9 mouse cellular contexts compared by ENCODE assay signal in genomic region chr3:108283241-108283561, GRCm38 (mm10). TPM values are rescaled to one million over a fixed set of nuclear protein-coding genes. Genes with fewer than 3 reads are reported as not detected.
DNase-seq lines count a peak whose midpoint lies in the region; ATAC-seq and TF ChIP-seq lines count a peak whose summit lies in the region.
"Had no signal": no experiment of that assay in that cellular context is flagged by ENCODE, and none has a peak within 500 bp of the region (broad histone marks: within the 10 kb centered on the region; RNA-seq: fewer than 3 reads in every experiment).

No protein-coding gene starts in this region.

- H3K27me3 ChIP-seq in kidney, embryonic 16.5 days (ENCODE audit: insufficient read depth, low read length) = no peaks in the 10 kb centered on the region
- no peaks in the 10 kb centered on the region for H3K27me3 ChIP-seq in hindbrain, postnatal 0 days (ENCODE audit: insufficient read depth, low read length)
- H3K27me3 ChIP-seq in midbrain, embryonic 15.5 days (replicated peaks) = no peaks in the 10 kb centered on the region

- TF ChIP-seq CTCF in cortical plate, adult 2 months (IDR thresholded peaks at IDR 0.05; ENCODE audit: extremely low read depth, insufficient read depth, low read length) = no peak
- no peak for TF ChIP-seq CTCF in hindbrain, postnatal 0 days (IDR thresholded peaks at IDR 0.05; ENCODE audit: low read depth)

- TF ChIP-seq POLR2A in cortical plate, adult 2 months (IDR thresholded peaks at IDR 0.05; ENCODE audit: extremely low read depth, insufficient read depth, low read length) = no peak

- H3K4me2 ChIP-seq in kidney, embryonic 16.5 days (replicated peaks; ENCODE audit: low read depth, low read length) = peak overlapping the region; percentile 96
- H3K4me2 ChIP-seq in hindbrain, postnatal 0 days (ENCODE audit: low read depth, low read length) = peak overlapping the region; percentile 84
- peak overlapping the region; percentile 61 for H3K4me2 ChIP-seq in midbrain, embryonic 15.5 days

- 9% methylated on average over 6 of the region's 6 CpGs for WGBS in kidney, embryonic 16.5 days
- WGBS in hindbrain, postnatal 0 days = 9% methylated on average over 6 of the region's 6 CpGs
- 6% methylated on average over 6 of the region's 6 CpGs for WGBS in midbrain, embryonic 15.5 days

- no peak for DNase-seq in kidney, postnatal 36 days
- no peak for DNase-seq in hindbrain, postnatal 0 days (ENCODE audit: low spot score)
- no peak for DNase-seq in frontal cortex, postnatal 36 days (ENCODE audit: low spot score in 2 of 2)
- DNase-seq in urinary bladder, adult 2 months (ENCODE audit: low spot score) = no peak

- H3K4me1 ChIP-seq in kidney, embryonic 16.5 days (ENCODE audit: insufficient read depth, low read length) = peaks cover 43% of the 10 kb centered on the region
- H3K4me1 ChIP-seq in cortical plate, adult 2 months (ENCODE audit: control insufficient read depth, insufficient read depth, low read length) = peaks cover 8% of the 10 kb centered on the region; the same call in 1 of the 2 replicates
- peaks cover 18% of the 10 kb centered on the region for H3K4me1 ChIP-seq in hindbrain, postnatal 0 days (ENCODE audit: insufficient read depth, low read length)
- H3K4me1 ChIP-seq in midbrain, embryonic 15.5 days = peaks cover 44% of the 10 kb centered on the region

- H3K27ac ChIP-seq in kidney, embryonic 16.5 days (ENCODE audit: low read length) = peak overlapping the region; percentile 87
- H3K27ac ChIP-seq in cortical plate, adult 2 months (ENCODE audit: insufficient read depth, low read length) = peak overlapping the region; percentile 77
- peak overlapping the region; percentile 71 for H3K27ac ChIP-seq in hindbrain, postnatal 0 days
- peak overlapping the region; percentile 89 for H3K27ac ChIP-seq in midbrain, embryonic 15.5 days

- no peaks in the 10 kb centered on the region for H3K9me3 ChIP-seq in kidney, embryonic 16.5 days (ENCODE audit: low read length)
- no peaks in the 10 kb centered on the region for H3K9me3 ChIP-seq in hindbrain, postnatal 0 days (ENCODE audit: low read length)
- no peaks in the 10 kb centered on the region for H3K9me3 ChIP-seq in midbrain, embryonic 15.5 days

- ATAC-seq in kidney, embryonic 16.5 days (ENCODE audit: low FRiP score, low TSS enrichment) = no peak
- no peak for ATAC-seq in hindbrain, postnatal 0 days
- ATAC-seq in midbrain, embryonic 15.5 days (replicated peaks) = no peak
- ATAC-seq in CD4-positive, CD25-positive, alpha-beta regulatory T cell, adult 4 months = no peak

- H3K4me3 ChIP-seq in kidney, embryonic 16.5 days (ENCODE audit: low read length) = peak overlapping the region; percentile 85
- peak overlapping the region; percentile 97 for H3K4me3 ChIP-seq in cortical plate, adult 2 months (ENCODE audit: insufficient read depth, low read length)
- peak overlapping the region; percentile 91 for H3K4me3 ChIP-seq in hindbrain, postnatal 0 days (ENCODE audit: low read length)
- peak overlapping the region; percentile 88 for H3K4me3 ChIP-seq in midbrain, embryonic 15.5 days

- H3K9ac ChIP-seq in kidney, embryonic 16.5 days (replicated peaks; ENCODE audit: low read length) = peak overlapping the region; percentile 86
- peak overlapping the region; percentile 92 for H3K9ac ChIP-seq in hindbrain, postnatal 0 days (replicated peaks; ENCODE audit: low read length)
- peak overlapping the region; percentile 64 for H3K9ac ChIP-seq in midbrain, embryonic 15.5 days

- peaks cover 5% of the 10 kb centered on the region; the same call in 1 of the 2 replicates for H3K36me3 ChIP-seq in kidney, embryonic 16.5 days (ENCODE audit: insufficient read depth, low read length)
- no peaks in the 10 kb centered on the region for H3K36me3 ChIP-seq in hindbrain, postnatal 0 days (ENCODE audit: insufficient read depth, low read length)
- 0 out of 2 replicates have a peak, but pooled peaks cover 3% of the 10 kb centered on the region for H3K36me3 ChIP-seq in midbrain, embryonic 15.5 days (replicated peaks)

RNA-seq across cellular contexts. Expression of gene Sort1, which starts 0.7 kb away (rescaled TPM):
- 7.6 and 8.5 TPM in 2 replicates for polyA plus RNA-seq in kidney, embryonic 16.5 days (2015; fragmentation: Nextera tagmentation; extraction: Ambion mirVana)
- polyA plus RNA-seq in cortical plate, adult 2 months (2012; rRNA removed) = 197 and 198 TPM in 2 replicates
- total RNA-seq in hindbrain, postnatal 0 days (2014; rRNA removed) = 65.0 and 73.9 TPM in 2 replicates
- polyA plus RNA-seq in hindbrain, postnatal 0 days (2015; fragmentation: Nextera tagmentation; extraction: Ambion mirVana) = 11.7 and 13.3 TPM in 2 replicates
- 22.1 and 22.3 TPM in 2 replicates for polyA plus RNA-seq in midbrain, embryonic 15.5 days (2015; fragmentation: Nextera tagmentation; extraction: Ambion mirVana)
- polyA plus RNA-seq in CD4-positive, CD25-positive, alpha-beta regulatory T cell, adult 4 months (2017; shearing (Covaris generic)) = under 1 TPM in 1 of 2 experiments, not detected in 1; 0.09 TPM
- 41.5 and 51.7 TPM in 2 replicates for polyA plus RNA-seq in urinary bladder, adult 2 months (2012; rRNA removed)

RNA-seq across cellular contexts. Expression of gene Psma5, which starts 26.5 kb away (rescaled TPM):
- polyA plus RNA-seq in kidney, embryonic 16.5 days (2015; fragmentation: Nextera tagmentation; extraction: Ambion mirVana) = 282 and 321 TPM in 2 replicates
- polyA plus RNA-seq in cortical plate, adult 2 months (2012; rRNA removed) = 114 and 121 TPM in 2 replicates
- total RNA-seq in hindbrain, postnatal 0 days (2014; rRNA removed) = 81.8 and 93.6 TPM in 2 replicates
- 232 and 238 TPM in 2 replicates for polyA plus RNA-seq in hindbrain, postnatal 0 days (2015; fragmentation: Nextera tagmentation; extraction: Ambion mirVana)
- polyA plus RNA-seq in midbrain, embryonic 15.5 days (2015; fragmentation: Nextera tagmentation; extraction: Ambion mirVana) = 224 and 234 TPM in 2 replicates
- 100 to 1,000 TPM; 180 to 185 TPM for polyA plus RNA-seq in CD4-positive, CD25-positive, alpha-beta regulatory T cell, adult 4 months (2017; shearing (Covaris generic))
- 108 and 130 TPM in 2 replicates for polyA plus RNA-seq in urinary bladder, adult 2 months (2012; rRNA removed)

RNA-seq across cellular contexts. Expression of gene Sypl2, which starts 56.8 kb away (rescaled TPM):
- 3.7 and 5.0 TPM in 2 replicates for polyA plus RNA-seq in kidney, embryonic 16.5 days (2015; fragmentation: Nextera tagmentation; extraction: Ambion mirVana)
- polyA plus RNA-seq in cortical plate, adult 2 months (2012; rRNA removed) = 2.1 and 2.7 TPM in 2 replicates
- 1.5 and 1.9 TPM in 2 replicates for total RNA-seq in hindbrain, postnatal 0 days (2014; rRNA removed)
- 0.75 and 0.81 TPM in 2 replicates for polyA plus RNA-seq in hindbrain, postnatal 0 days (2015; fragmentation: Nextera tagmentation; extraction: Ambion mirVana)
- polyA plus RNA-seq in midbrain, embryonic 15.5 days (2015; fragmentation: Nextera tagmentation; extraction: Ambion mirVana) = 0.27 and 0.70 TPM in 2 replicates
- under 1 TPM in 1 of 2 experiments, not detected in 1; 0.08 TPM for polyA plus RNA-seq in CD4-positive, CD25-positive, alpha-beta regulatory T cell, adult 4 months (2017; shearing (Covaris generic))
- polyA plus RNA-seq in urinary bladder, adult 2 months (2012; rRNA removed) = 0.56 and 0.96 TPM in 2 replicates
- total RNA-seq: hematopoietic stem cell, adult 5-6 weeks had no signal
